Mouse (Mus musculus) hindbrain, embryonic 12.5 days (tissue): Measurements from ENCODE around the gene Olfr318. TPM values are rescaled to one million over a fixed set of nuclear protein-coding genes. Genes with fewer than 3 reads are reported as not detected.
"Not testable (repeated sequence)": the region's sequence is repeated elsewhere in the genome, so short reads cannot be mapped to it uniquely, and the experiment has no call there.

Experiments
- ATAC-seq: fragments of 200-750 bp; cut with Nextera tagmentation; 2 replicates; pipeline ENCODE4 v1.8.0; 2017; ENCODE audit warnings: moderate TSS enrichment; ENCODE audit not compliant: low FRiP score
- H3K27ac ChIP-seq: fragments of 300-500 bp; sonication (generic); 2 replicates; pipeline ENCODE4 v1.5.1; 2016; ENCODE audit warnings: mild to moderate bottlenecking
- H3K27me3 ChIP-seq: fragments of 300-500 bp; sonication (generic); 2 replicates; pipeline ENCODE4 v1.6.1; 2016; ENCODE audit warnings: mild to moderate bottlenecking
- H3K36me3 ChIP-seq: fragments of 300-500 bp; sonication (generic); 2 replicates; pipeline ENCODE4 v1.6.1; 2016; ENCODE audit warnings: mild to moderate bottlenecking
- H3K4me1 ChIP-seq: fragments of 300-500 bp; sonication (generic); 2 replicates; pipeline ENCODE4 v1.6.1; 2016
- H3K4me2 ChIP-seq: fragments of 300-500 bp; sonication (generic); replicated peaks from 2 replicates; pipeline ENCODE4 v1.6.1; 2016; ENCODE audit warnings: mild to moderate bottlenecking
- H3K4me3 ChIP-seq: fragments of 300-500 bp; sonication (generic); 2 replicates; pipeline ENCODE4 v1.5.1; 2016; ENCODE audit warnings: mild to moderate bottlenecking
- H3K9ac ChIP-seq: fragments of 300-500 bp; sonication (generic); 2 replicates; pipeline ENCODE4 v1.6.1; 2016; ENCODE audit warnings: mild to moderate bottlenecking, moderate library complexity
- H3K9me3 ChIP-seq: fragments of 300-500 bp; sonication (generic); replicated peaks from 2 replicates; pipeline ENCODE4 v1.6.1; 2016; ENCODE audit warnings: mild to moderate bottlenecking
- WGBS: fragments of 180-500 bp; shearing (Covaris S2); methylation state at CpG from one replicate; pipeline ENCODE4 v1.1.7; 2016; 5-methylcytosine and 5-hydroxymethylcytosine counted together
- polyA plus RNA-seq: library from polyadenylated mRNA; unstranded; fragments of >200 nt; fragmentation: Nextera tagmentation; extraction: Ambion mirVana; gene quantifications from 2 replicates; pipeline ENCODE4 v1.2.1, GENCODE M21; 2016

The Olfr318 gene
- not detected in 2 replicates for polyA plus RNA-seq

DNA sequence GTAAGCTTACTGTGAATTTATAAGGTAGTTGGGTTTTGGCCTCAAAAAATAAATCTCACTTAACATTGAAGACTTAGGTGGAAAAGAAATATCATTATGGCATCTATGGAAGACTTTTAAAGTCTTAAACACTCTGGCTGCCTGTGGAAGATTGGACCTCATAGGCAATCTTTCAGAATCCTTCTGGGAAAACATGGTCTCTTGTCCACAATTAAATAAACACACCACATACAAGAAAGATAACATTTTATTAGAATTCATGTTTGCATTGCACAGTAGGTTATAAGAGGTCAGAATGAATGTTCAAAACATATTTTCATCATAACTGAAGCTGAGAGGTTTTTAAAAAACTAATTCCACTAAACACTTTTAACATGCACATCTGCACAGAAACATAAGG, at the start of gene Olfr318:
Gene Olfr318 (minus strand): TSS at position 101 of the 400 bp plus-strand sequence.
- Histone ChIP-seq H3K4me1 (no peaks in the 10 kb centered on the region), H3K36me3 (no peaks in the 10 kb centered on the region), H3K9ac (no peak within 1 kb of the TSS), H3K4me2 (no peak within 1 kb of the TSS), H3K27me3 (no peaks in the 10 kb centered on the region), H3K27ac (no peak within 1 kb of the TSS), H3K4me3 (no peak within 1 kb of the TSS), H3K9me3 (no peaks in the 10 kb centered on the region)
- no peak for ATAC-seq

DNA sequence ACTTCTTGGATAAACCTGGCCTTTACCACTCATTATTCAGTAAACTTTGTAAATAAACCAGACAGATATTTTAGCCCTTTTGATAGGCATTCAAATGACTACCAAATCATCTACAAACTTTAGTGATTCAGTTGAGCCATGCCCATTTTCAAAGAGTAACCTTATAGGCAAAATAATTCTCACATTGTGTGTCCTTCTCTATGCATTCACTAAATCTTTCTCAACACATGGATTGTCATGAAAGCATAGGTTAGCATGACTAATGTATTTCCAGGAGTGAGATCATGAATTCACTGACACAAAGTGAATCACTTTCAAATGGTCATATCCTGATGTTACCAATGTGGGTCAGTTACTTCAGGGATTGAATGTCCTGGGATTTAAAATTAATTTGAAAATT, 49.1 kb upstream of the Olfr318 start, which contains the start of gene Olfr315:
Gene Olfr315 (plus strand): TSS at position 301 of the 400 bp plus-strand sequence.
- no peaks in the 10 kb centered on the region for H3K9me3 ChIP-seq
- no peak within 1 kb of the TSS for H3K27ac ChIP-seq
- H3K27me3 ChIP-seq: 0 out of 2 replicates have a peak, but pooled peaks cover 2% of the 10 kb centered on the region
- H3K4me3 ChIP-seq: no peak within 1 kb of the TSS
- ATAC-seq: no peak
- H3K4me2 ChIP-seq: no peak within 1 kb of the TSS
- H3K9ac ChIP-seq: no peak within 1 kb of the TSS
- H3K36me3 ChIP-seq: no peaks in the 10 kb centered on the region
- no peaks in the 10 kb centered on the region for H3K4me1 ChIP-seq

DNA sequence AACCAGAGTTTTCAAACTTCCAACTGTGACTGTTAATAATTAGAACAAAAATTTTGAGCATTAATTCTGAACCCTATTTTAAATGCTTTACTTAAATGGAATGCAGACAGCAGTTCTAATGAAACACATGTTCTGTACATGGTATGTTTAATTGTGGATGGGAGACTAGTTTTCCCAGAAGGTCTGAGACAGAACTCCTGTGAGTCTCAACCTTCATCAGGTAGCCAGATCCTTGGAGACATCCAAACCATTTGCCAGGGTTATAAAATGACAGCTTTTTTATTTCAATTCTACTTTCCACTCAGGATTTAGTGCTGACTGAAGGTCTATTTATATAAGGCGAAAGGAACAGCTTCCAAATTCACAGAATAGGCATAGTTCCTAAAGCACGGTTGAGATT, 28.6 kb upstream of the Olfr318 start, which contains the start of gene Olfr316:
Gene Olfr316 (plus strand): TSS at position 301 of the 400 bp plus-strand sequence.
- Histone ChIP-seq H3K27ac (no peak within 1 kb of the TSS), H3K9ac (no peak within 1 kb of the TSS), H3K9me3 (no peaks in the 10 kb centered on the region), H3K4me3 (no peak within 1 kb of the TSS), H3K4me1 (no peaks in the 10 kb centered on the region), H3K27me3 (no peaks in the 10 kb centered on the region), H3K36me3 (no peaks in the 10 kb centered on the region), H3K4me2 (no peak within 1 kb of the TSS)
- ATAC-seq: no peak
- WGBS: 88% methylated on average over 2 of the region's 2 CpGs

DNA sequence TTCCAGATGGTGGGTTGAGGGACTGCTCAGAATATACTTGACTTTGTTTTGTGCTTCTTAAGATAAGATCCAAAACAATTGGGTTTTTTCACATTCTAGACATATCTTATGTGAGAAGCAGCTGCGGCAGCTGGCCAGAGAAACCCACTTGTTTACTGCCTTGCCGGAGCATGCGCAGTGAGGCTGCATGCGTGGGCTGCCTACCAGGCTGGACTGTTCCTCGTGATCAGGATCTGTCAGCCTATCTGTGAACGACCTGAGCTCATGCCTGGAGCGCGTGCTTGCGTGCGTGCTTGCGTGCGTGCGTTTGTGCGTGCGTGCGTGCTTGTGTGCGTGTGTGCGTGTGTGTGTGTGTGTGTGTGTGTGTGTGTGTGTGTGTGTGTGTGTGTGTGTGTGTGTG, 27.3 kb upstream of the Olfr318 start:
- not testable (repeated sequence) for H3K4me3 ChIP-seq, H3K4me2 ChIP-seq, H3K36me3 ChIP-seq, ATAC-seq, H3K9me3 ChIP-seq, H3K9ac ChIP-seq, H3K4me1 ChIP-seq, H3K27me3 ChIP-seq, H3K27ac ChIP-seq
- 83% methylated on average over 18 of the region's 18 CpGs for WGBS

DNA sequence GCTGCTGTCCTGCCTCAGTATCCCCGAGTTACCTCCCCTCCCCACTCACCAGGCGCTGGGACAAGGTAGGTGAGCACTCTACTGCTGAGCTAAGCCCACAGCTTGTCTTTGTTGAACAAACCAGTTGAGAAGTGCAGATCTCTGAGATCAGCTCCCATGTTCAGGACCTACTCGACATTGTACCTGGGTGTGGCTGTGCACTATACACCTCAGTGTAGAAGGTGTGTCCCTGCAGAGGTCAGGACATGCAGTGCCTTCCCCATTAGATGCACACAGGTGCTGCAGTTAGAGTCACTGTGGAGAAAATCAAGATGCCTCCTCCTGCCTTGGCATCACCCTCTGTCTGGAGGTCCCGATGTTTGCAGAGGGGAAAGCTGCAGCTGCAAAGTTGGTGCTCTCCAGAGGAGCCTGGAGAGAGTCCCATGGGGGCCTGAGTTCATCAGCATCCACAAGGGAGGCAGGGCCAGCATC, 15.0 kb upstream of the Olfr318 start, which contains the start of gene Olfr317:
Gene Olfr317 (minus strand): TSS at position 421 of the 471 bp plus-strand sequence.
- Histone ChIP-seq H3K4me2 (no peak within 1 kb of the TSS), H3K9me3 (no peaks in the 10 kb centered on the region), H3K27me3 (no peaks in the 10 kb centered on the region), H3K4me1 (no peaks in the 10 kb centered on the region), H3K36me3 (no peaks in the 10 kb centered on the region), H3K9ac (no peak within 1 kb of the TSS), H3K4me3 (no peak within 1 kb of the TSS), H3K27ac (no peak within 1 kb of the TSS)
- 79% methylated on average over 4 of the region's 4 CpGs for WGBS
- ATAC-seq: no peak

DNA sequence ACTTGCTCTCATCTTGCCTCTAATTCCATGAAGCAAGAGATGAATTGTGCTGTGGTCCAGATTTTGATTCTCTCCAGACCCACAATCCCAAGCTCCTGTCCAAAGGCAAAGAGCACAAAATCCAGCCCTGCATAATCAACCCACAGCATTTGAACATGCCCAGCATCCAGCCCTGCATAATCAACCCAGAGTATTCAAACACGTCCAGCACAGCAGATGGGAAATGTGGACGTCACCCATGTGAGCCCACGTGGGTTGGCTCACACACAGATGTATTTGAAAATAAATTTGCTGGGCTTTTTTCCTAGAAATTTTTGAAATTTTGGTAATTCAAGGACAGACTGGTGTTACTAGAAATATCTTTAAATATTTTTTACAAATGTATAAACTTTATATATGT, 9.6 kb upstream of the Olfr318 start:
- H3K9me3 ChIP-seq: no peaks in the 10 kb centered on the region
- no peak overlapping the region for H3K27ac ChIP-seq
- 55% methylated on average over 3 of the region's 3 CpGs for WGBS
- H3K9ac ChIP-seq: no peak overlapping the region
- no peak overlapping the region for H3K4me2 ChIP-seq
- no peak overlapping the region for H3K4me3 ChIP-seq
- no peaks in the 10 kb centered on the region for H3K4me1 ChIP-seq
- no peaks in the 10 kb centered on the region for H3K36me3 ChIP-seq
- no peak for ATAC-seq
- H3K27me3 ChIP-seq: no peaks in the 10 kb centered on the region

DNA sequence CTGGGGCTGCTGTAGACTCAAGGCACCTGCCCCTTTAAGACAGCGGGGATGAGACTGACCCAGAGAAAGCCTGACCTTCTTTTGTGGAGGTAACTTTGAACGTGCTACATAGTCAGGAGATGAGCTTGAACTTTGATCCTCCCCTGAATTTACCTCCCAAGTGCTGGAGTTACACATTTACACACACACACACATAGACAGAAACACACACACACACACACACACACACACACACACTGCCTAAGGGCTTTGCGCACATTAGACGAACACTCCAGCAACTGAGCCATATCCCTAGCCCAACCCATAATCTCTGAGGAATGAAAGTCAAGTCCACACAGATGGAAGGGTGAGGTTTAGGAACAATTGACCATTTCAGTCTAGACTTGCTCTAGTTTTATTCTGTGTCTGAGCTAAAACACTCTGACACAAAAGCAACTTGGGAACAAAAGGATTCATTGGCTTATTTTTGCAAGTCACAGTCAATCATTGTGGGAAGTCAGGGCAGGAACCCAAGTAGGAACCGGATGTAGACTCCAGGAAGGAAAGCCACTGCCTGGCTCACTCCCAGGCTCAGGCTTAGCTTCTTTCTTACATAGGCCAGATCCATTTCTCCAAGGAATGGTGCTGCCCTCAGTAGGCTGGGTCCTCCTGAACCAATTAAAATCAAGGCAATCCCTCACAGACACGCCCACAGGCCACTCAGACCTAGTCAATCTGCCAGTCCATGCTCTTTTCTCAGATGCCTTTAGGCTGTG, 4.3 kb upstream of the Olfr318 start:
- H3K27me3 ChIP-seq, H3K27ac ChIP-seq, H3K36me3 ChIP-seq, H3K4me3 ChIP-seq, H3K4me2 ChIP-seq, H3K9ac ChIP-seq, H3K9me3 ChIP-seq, H3K4me1 ChIP-seq, ATAC-seq: not testable (repeated sequence)
- WGBS: 77% methylated on average over 6 of the region's 6 CpGs

DNA sequence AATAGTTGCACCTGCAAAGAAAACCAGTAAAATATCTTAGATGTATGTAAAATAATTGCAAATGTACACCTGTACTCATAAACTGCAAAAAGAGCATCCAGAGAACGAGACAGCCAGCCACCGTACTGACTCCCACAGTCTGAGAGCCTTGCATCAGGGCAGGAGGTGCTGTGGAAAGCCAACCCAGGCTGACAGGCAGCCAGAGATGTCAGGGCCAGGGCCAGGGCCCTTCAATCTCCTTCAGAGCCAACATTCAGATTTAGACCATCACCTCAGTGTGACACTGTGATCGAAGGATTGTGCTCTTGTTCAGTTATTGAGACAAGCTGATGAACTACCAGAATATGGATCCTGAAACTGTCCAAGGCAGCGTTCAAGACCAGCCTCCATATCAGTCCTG, 4.1 kb downstream of the Olfr318 start:
- no peaks in the 10 kb centered on the region for H3K36me3 ChIP-seq
- H3K27ac ChIP-seq: no peak overlapping the region
- H3K27me3 ChIP-seq: no peaks in the 10 kb centered on the region
- WGBS: 88% methylated on average over 4 of the region's 4 CpGs
- no peak overlapping the region for H3K4me2 ChIP-seq
- ATAC-seq: no peak
- H3K4me1 ChIP-seq: no peaks in the 10 kb centered on the region
- H3K4me3 ChIP-seq: no peak overlapping the region
- H3K9me3 ChIP-seq: no peaks in the 10 kb centered on the region
- H3K9ac ChIP-seq: no peak overlapping the region

DNA sequence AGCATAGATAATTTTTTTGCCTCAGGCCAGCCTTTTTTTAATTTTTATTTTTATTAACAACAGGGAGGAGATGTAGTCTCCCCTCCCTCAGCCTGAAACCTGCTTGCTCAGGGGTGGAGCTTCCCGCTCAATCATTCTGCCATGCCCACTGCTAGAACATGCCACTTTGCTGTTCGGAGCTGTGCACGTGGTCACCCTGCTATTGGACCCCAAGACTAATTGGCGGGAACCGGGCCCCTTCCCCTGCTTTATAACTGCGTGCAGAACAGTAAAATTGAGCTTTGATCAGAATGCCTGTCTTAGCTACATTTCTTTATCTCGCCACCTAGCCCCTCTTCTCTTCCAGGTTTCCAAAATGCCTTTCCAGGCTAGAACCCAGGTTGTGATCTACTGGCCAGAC, 6.1 kb downstream of the Olfr318 start:
- H3K4me2 ChIP-seq, H3K4me1 ChIP-seq, H3K27me3 ChIP-seq, H3K36me3 ChIP-seq, ATAC-seq, H3K9ac ChIP-seq, H3K4me3 ChIP-seq, H3K27ac ChIP-seq, H3K9me3 ChIP-seq: not testable (repeated sequence)
- 89% methylated on average over 7 of the region's 7 CpGs for whole genome bisulfite sequencing

DNA sequence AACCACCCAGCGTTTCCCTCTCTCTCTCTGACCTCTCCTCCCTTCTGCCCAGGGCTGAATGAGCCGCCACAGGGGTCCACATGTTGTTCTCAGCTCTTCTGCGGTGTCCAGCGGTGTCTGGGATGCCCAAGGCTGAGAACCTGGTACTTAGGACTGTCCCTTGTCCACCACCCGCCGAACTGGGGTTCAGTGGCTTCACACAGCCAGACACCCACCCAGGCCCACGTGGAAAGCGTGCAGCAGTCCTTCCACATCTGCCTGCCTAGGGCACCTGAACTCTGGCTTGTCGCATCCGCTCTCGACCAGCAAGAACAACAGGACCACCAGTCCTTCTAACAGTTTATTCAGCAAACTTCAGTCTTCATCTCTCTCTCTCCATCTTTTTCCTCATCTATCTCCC, 14.7 kb downstream of the Olfr318 start:
- no peak for ATAC-seq
- Histone ChIP-seq H3K4me2 (no peak overlapping the region), H3K4me3 (no peak overlapping the region), H3K9ac (no peak overlapping the region), H3K27ac (no peak overlapping the region), H3K27me3 (no peaks in the 10 kb centered on the region), H3K36me3 (no peaks in the 10 kb centered on the region), H3K9me3 (no peaks in the 10 kb centered on the region), H3K4me1 (no peaks in the 10 kb centered on the region)
- 81% methylated on average over 11 of the region's 11 CpGs for WGBS

DNA sequence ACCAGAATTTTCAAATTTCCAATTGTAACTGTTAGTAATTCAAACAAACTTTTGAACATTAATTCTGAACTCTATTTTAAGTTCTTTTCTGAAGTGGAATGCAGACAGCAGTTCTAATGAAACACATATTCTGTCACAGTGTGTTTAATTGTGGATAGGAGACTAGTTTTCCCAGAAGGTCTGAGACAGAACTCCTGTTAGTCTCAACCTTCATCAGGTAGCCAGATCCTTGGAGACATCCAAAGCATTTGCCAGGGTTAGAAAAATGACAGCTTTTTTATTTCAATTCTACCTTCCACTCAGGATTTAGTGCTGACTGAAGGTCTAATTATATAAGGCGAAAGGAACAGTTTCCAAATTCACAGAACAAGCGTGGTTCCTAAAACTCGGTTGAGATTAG, 25.0 kb downstream of the Olfr318 start, which contains the start of gene Olfr319:
Gene Olfr319 (plus strand): TSS at position 301 of the 400 bp plus-strand sequence.
- H3K27me3 ChIP-seq: no peaks in the 10 kb centered on the region
- WGBS: 94% methylated on average over 3 of the region's 3 CpGs
- H3K4me3 ChIP-seq: no peak within 1 kb of the TSS
- H3K36me3 ChIP-seq: no peaks in the 10 kb centered on the region
- peaks cover 9% of the 10 kb centered on the region; the same call in 1 of the 2 replicates for H3K9me3 ChIP-seq
- H3K4me2 ChIP-seq: no peak within 1 kb of the TSS
- no peaks in the 10 kb centered on the region for H3K4me1 ChIP-seq
- H3K9ac ChIP-seq: no peak within 1 kb of the TSS
- no peak within 1 kb of the TSS for H3K27ac ChIP-seq
- ATAC-seq: no peak

DNA sequence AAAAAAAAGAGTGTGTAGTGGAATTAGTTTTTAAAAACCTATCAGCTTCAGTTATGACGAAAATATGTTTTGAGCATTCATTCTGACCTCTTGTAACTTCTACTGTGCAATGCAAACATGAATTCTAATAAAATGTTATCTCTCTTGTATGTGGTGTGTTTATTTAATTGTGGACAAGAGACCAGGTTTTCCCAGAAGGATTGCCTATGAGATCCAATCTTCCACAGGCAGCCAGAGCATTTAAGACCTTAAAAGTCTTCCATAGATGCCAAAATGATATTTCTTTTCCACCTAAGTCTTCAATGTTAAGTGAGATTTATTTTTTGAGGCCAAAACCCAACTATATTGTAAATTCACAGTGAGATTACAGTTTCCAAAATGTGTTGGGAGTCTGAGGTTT, 43.0 kb downstream of the Olfr318 start, which contains the start of gene Olfr320:
Gene Olfr320 (plus strand): TSS at position 301 of the 400 bp plus-strand sequence.
- 90% methylated on average over 1 of the region's 1 CpGs for WGBS
- ATAC-seq: no peak
- Histone ChIP-seq H3K27ac (no peak within 1 kb of the TSS), H3K4me2 (no peak within 1 kb of the TSS), H3K9ac (no peak within 1 kb of the TSS), H3K36me3 (no peaks in the 10 kb centered on the region), H3K4me3 (no peak within 1 kb of the TSS), H3K4me1 (no peaks in the 10 kb centered on the region), H3K27me3 (no peaks in the 10 kb centered on the region), H3K9me3 (no peaks in the 10 kb centered on the region)

DNA sequence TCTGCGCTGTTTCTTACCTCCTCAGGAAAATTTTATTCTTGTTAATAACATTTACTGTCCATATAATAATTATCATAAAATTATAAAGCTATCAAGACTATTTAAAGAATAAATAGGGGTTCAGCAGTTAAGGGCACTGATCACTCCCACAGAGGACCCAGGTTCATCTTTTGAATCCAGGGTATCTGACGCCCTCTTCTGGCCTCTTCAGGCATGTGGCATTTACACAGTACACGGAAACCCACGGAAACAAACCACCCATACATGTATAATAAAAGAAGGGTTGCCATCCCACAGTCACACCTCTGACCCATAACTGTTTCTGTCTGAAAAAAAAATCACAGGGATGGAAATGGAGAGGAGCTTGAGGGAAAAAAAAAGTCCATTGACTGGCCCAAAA, 52.0 kb downstream of the Olfr318 start:
- Histone ChIP-seq H3K9ac (no peak overlapping the region), H3K4me1 (no peaks in the 10 kb centered on the region), H3K36me3 (no peaks in the 10 kb centered on the region), H3K27ac (no peak overlapping the region), H3K9me3 (no peaks in the 10 kb centered on the region), H3K4me3 (no peak overlapping the region), H3K4me2 (no peak overlapping the region), H3K27me3 (no peaks in the 10 kb centered on the region)
- no peak for ATAC-seq
- 49% methylated on average over 4 of the region's 4 CpGs for WGBS
